Mouse (Mus musculus): Measurements from ENCODE around the gene Crybg3. TPM values are rescaled to one million over a fixed set of nuclear protein-coding genes. Genes with fewer than 3 reads are reported as not detected.
"Not testable (repeated sequence)": the region's sequence is repeated elsewhere in the genome, so short reads cannot be mapped to it uniquely, and the experiment has no call there.

The Crybg3 gene
- total RNA-seq, 2 experiments from 2014 or later, result 5.0 to 5.7 TPM

DNA sequence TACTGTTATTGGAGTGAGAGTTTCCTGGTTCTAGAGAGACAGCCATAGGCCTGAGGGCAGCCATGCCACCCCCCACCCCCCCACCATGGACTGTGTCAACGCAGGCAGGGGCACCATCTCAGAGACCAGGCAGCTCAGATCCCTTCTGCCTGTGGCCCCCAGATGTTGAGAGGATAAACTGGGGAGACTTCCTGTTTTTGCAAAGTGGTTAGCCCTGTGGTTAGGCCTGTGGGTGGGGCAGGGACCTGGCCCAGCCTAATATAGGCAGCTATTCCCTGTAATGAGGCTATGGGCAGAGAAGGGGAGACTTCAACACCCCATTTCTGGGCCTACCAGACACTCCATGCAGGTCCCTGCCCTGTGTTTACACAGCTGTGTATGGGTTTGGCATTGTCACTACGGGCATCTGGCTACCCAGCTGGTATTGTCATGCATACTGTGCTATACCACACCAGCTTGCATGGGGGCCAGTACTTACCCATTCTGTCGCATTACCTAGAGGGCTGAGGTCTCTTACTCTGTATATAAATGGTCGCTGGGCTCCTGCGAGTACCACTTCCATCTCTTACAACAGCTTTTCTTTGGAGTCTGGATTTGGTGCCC lies 141.4 kb downstream of the Crybg3 start:
- DNase-seq (ENCODE audit: low spot score in 2 of 2), result not testable (repeated sequence)

DNA sequence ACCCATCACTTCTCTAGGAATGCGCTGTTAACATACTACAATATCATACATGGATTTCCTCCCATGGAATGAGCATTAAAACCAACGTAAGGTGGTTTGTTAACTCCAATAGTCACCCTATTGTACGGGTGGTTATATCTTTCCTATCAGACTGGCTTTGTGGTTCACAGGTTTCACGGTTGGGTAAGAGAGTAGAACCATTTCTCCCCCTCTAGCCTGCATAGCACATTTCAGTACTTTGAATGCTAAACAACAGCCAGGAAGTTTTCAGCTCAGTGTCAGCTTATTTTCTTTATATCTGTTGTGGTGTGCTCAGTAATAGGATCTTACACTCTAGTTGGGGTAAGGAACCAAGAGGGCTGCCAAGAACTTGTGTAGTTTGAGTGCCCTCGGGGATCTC lies 149.0 kb downstream of the Crybg3 start:
- DNase-seq (ENCODE audit: low spot score in 2 of 2), result no peak

DNA sequence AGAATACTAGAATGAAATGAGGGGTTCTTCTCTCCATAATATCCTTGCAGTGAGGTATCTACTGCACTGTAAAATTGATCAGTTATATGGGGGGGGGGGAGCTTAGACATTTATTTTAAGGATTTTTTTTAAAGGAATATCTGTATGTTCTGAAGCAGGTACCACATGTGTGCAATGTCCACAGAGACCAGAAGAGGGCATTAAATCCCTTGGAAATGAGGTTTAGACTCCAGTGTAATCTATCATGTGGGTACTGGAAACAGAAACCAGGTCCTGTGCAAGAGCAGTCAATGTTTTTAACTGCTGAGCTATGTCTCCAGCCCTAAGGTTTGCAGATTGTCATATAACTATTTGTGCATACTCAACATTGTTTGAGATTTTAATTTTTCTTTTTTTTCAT lies 151.7 kb downstream of the Crybg3 start:
- no peak for DNase-seq (ENCODE audit: low spot score in 2 of 2)

DNA sequence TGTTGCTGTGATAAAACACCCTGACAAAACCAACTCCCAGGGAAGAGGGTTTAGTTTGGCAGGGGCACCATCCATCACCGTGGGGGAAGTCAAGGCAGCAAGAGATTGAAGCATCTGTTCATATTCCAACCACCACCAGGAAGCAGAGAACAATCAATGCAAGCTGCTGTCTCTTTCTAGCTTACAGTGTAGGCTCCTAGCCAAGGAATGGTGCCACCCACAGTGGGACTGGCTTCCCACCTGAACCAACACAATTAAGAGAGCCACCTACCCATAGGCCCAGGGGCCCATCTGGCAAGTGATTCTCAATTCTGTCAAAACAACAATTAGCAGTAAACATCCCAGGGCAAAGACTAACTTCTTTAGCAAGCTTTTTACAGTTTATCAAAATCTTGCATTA lies 152.6 kb downstream of the Crybg3 start:
- DNase-seq (ENCODE audit: low spot score in 2 of 2), result peak in 1 of 2 experiments; percentile 26

DNA sequence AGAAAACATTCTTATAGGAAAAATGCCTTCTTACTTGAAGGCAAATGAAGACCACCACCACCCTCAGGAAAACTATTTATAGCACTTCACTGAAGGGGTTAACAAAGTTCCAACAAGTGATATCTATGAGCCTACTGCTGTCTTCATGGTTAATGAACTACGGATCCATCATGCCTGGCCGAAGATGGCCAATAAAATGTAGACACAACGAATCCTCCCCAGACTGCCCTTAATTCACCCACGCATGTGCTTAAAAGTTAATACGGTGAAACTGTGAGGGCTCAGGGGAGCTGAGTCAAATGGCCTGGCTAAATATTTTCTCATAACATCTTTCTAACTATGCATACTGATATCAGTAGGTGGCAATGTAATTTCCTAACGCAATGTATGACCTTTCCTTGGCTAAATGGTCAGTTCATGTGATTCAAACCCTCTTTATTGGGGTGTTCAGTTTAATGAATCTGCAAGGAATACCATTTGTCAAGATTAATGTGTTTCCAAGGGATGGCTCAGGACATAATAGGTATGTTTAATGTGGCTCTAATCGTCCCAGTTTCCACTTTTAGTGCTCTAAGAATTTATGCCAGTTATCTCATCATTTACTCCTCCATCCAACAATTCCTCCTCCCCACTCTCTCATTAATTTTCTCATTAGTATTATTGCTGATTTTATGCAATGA lies 155.8 kb downstream of the Crybg3 start:
- no peak for DNase-seq (ENCODE audit: low spot score in 2 of 2)

Other genes starting within 250 kb of the Crybg3 start
- gene Olfr209, start 237.0 kb downstream of the Crybg3 start, total RNA-seq (2021), result not detected
- gene Gabrr3, start 193.6 kb downstream of the Crybg3 start, total RNA-seq (2021), result not detected
- 10 to 100 TPM; 10.1 to 12.9 TPM for gene Riox2, start 129.2 kb downstream of the Crybg3 start, total RNA-seq (2021)
- 10 to 100 TPM; 22.9 to 24.4 TPM for gene Arl6, start 38.4 kb upstream of the Crybg3 start, total RNA-seq (2021)